9 mouse cellular contexts compared by ENCODE assay signal in the genomic region with DNA sequence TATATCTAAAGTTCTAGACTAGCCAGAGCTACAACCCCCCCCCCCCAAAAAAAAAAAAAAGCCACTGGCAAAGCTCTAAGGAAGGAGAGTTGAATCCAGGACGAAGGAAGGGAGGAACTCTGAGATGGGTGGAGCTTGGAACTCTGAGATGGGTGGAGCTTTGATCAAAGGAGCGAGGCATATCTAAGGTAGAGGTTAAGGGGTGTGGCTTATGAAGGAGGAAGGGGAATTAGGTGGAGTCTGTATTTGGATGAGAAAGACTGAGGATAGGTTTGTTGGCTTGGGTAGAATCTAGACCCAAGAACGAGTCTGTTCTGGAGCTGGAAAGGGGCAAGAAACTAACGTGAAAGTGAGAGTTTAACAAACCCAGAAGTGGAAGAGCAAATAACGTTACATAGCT. TPM values are rescaled to one million over a fixed set of nuclear protein-coding genes. Genes with fewer than 3 reads are reported as not detected.
DNase-seq lines count a peak whose midpoint lies in the region; ATAC-seq and TF ChIP-seq lines count a peak whose summit lies in the region.
"Had no signal": no experiment of that assay in that cellular context is flagged by ENCODE, and none has a peak within 500 bp of the region (broad histone marks: within the 10 kb centered on the region; RNA-seq: fewer than 3 reads in every experiment).

No protein-coding gene starts in this region.

- no peak overlapping the region for H3K9ac ChIP-seq in heart, embryonic 13.5 days

- peak overlapping the region; percentile 85 for H3K4me2 ChIP-seq in heart, embryonic 13.5 days

- H3K36me3 ChIP-seq in heart, embryonic 13.5 days: no peaks in the 10 kb centered on the region

- peak overlapping the region; percentile 54 for H3K4me3 ChIP-seq in heart, embryonic 13.5 days
- H3K4me3 ChIP-seq in layer of hippocampus, adult 2 months: no peak overlapping the region

- ATAC-seq in heart, embryonic 13.5 days (ENCODE audit: extremely low read depth, insufficient number of reproducible peaks, low FRiP score, low TSS enrichment): no peak
- ATAC-seq in megakaryocyte-erythroid progenitor cell, adult 5-6 weeks (replicated peaks; ENCODE audit: low FRiP score, low TSS enrichment, poor library complexity, severe bottlenecking): peak; percentile 61

- TF ChIP-seq CTCF in layer of hippocampus, adult 2 months (conservative IDR thresholded peaks at IDR 0.05): no peak

- H3K4me1 ChIP-seq in heart, embryonic 13.5 days: peaks cover 19% of the 10 kb centered on the region

- H3K27me3 ChIP-seq in heart, embryonic 13.5 days (replicated peaks): peaks cover 28% of the 10 kb centered on the region
- H3K27me3 ChIP-seq: CH12.LX had no signal

- H3K9me3 ChIP-seq in heart, embryonic 13.5 days: no peaks in the 10 kb centered on the region

- DNase-seq in heart, adult 8-10 months (ENCODE audit: low spot score): no peak
- peak; percentile 88 for DNase-seq in R1 (ENCODE audit: low read depth, low spot score)
- peak; percentile 60 for DNase-seq in induced T-regulatory cell, adult 2 months (ENCODE audit: low read depth)
- DNase-seq in layer of hippocampus, adult 2 months (ENCODE audit: low spot score in 2 of 2): no peak
- no peak for DNase-seq in spleen, postnatal 14 days (ENCODE audit: low spot score in 2 of 2)
- DNase-seq in right cerebral cortex, postnatal 14 days: no peak

- WGBS in heart, embryonic 13.5 days: 13% methylated on average over 5 of the region's 5 CpGs

- H3K27ac ChIP-seq in heart, embryonic 13.5 days (replicated peaks): no peak overlapping the region
- no peak overlapping the region for H3K27ac ChIP-seq in layer of hippocampus, adult 2 months

RNA-seq across cellular contexts. Expression of a gene that starts 0.5 kb away (rescaled TPM):
- 0.11 TPM in 1 of 2 replicates, not detected in the other for polyA plus RNA-seq in heart, embryonic 13.5 days (2015; fragmentation: Nextera tagmentation; extraction: Ambion mirVana)
- total RNA-seq in heart, adult 8-10 months (2022): 1 to 10 TPM in 1 of 4 experiments, under 1 TPM in 3; 0.40 to 1.4 (median 0.69) TPM
- total RNA-seq in megakaryocyte-erythroid progenitor cell, adult 5-6 weeks (2014; fragmentation: Nextera tagmentation): not detected in 2 replicates
- total RNA-seq in megakaryocyte-erythroid progenitor cell, adult 5-6 weeks (2017): not detected in 2 replicates
- under 1 TPM; 0.42 to 0.44 TPM for total RNA-seq in layer of hippocampus, adult 2 months (2021)

RNA-seq across cellular contexts. Expression of a gene that starts 23.2 kb away (rescaled TPM):
- 5.7 and 5.9 TPM in 2 replicates for polyA plus RNA-seq in heart, embryonic 13.5 days (2015; fragmentation: Nextera tagmentation; extraction: Ambion mirVana)
- total RNA-seq in heart, adult 8-10 months (2022): 10 to 100 TPM; 18.6 to 24.9 (median 21.6) TPM
- not detected in 2 replicates for total RNA-seq in megakaryocyte-erythroid progenitor cell, adult 5-6 weeks (2014; fragmentation: Nextera tagmentation)
- total RNA-seq in megakaryocyte-erythroid progenitor cell, adult 5-6 weeks (2017): 0.04 TPM in 1 of 2 replicates, not detected in the other
- 1 to 10 TPM; 7.2 to 7.7 TPM for total RNA-seq in layer of hippocampus, adult 2 months (2021)

Comparison
In these comparisons a context has a peak if more than half of its experiments do, and no peak if none do; other contexts are left out.
1. DNase-seq: peak in R1 (single experiment) and induced T-regulatory cell, adult 2 months (single experiment); none in heart, adult 8-10 months (single experiment), layer of hippocampus, adult 2 months (0 of 2), spleen, postnatal 14 days (0 of 2) and right cerebral cortex, postnatal 14 days (single experiment).
2. RNA of a gene that starts 23.2 kb away (total RNA-seq): 18.6 to 24.9 TPM in heart, adult 8-10 months and 7.2 to 7.7 TPM in layer of hippocampus, adult 2 months; 0.04 TPM in megakaryocyte-erythroid progenitor cell, adult 5-6 weeks; every median in the first group is over 4 times any median in the second.